Mouse (Mus musculus) forebrain, embryonic 14.5 days (tissue): ENCODE measurements around the gene Casp12. TPM values are rescaled to one million over a fixed set of nuclear protein-coding genes. Genes with fewer than 3 reads are reported as not detected.

ENCODE experiments used
- ATAC-seq: fragments of 200-750 bp; cut with Nextera tagmentation; 2 replicates; pipeline ENCODE4 v1.8.0; 2017; ENCODE audit warnings: mild to moderate bottlenecking, moderate library complexity
- DNase-seq: peaks from one replicate; pipeline ENCODE4 v3.0.0-alpha.2; 2015; ENCODE audit warnings: low spot score
- H3K27ac ChIP-seq: fragments of 300-500 bp; sonication (generic); 2 replicates; pipeline ENCODE4 v1.5.1; 2014; ENCODE audit warnings: low read depth, mild to moderate bottlenecking, control low read depth, low read length, moderate library complexity
- H3K27me3 ChIP-seq: fragments of 300-500 bp; sonication (generic); replicated peaks from 2 replicates; pipeline ENCODE4 v1.6.1; 2014; ENCODE audit warnings: low read length, control low read depth, mixed read lengths; ENCODE audit not compliant: control insufficient read depth, insufficient read depth
- H3K36me3 ChIP-seq: fragments of 300-500 bp; sonication (generic); 2 replicates; pipeline ENCODE4 v1.6.1; 2014; ENCODE audit warnings: low read length, control low read depth; ENCODE audit not compliant: control insufficient read depth, insufficient read depth
- H3K4me1 ChIP-seq: fragments of 300-500 bp; sonication (generic); 2 replicates; pipeline ENCODE4 v1.6.1; 2014; ENCODE audit warnings: antibody characterized with exemption, low read length, control low read depth; ENCODE audit not compliant: control insufficient read depth, insufficient read depth
- H3K4me2 ChIP-seq: fragments of 300-500 bp; sonication (generic); 2 replicates; pipeline ENCODE4 v1.6.1; 2014; ENCODE audit warnings: mild to moderate bottlenecking, control low read depth, low read length
- H3K4me3 ChIP-seq: fragments of 300-500 bp; sonication (generic); 2 replicates; pipeline ENCODE4 v1.5.1; 2014; ENCODE audit warnings: low read depth, low read length, control low read depth
- H3K9ac ChIP-seq: fragments of 300-500 bp; sonication (generic); 2 replicates; pipeline ENCODE4 v1.6.1; 2014; ENCODE audit warnings: mild to moderate bottlenecking, low read length, control low read depth, moderate library complexity
- H3K9me3 ChIP-seq: fragments of 300-500 bp; sonication (generic); replicated peaks from 2 replicates; pipeline ENCODE4 v1.6.1; 2016; ENCODE audit warnings: low read length, control low read depth, mixed read lengths; ENCODE audit not compliant: control insufficient read depth
- WGBS: fragments of 180-500 bp; shearing (Covaris S2); extraction: QIAGEN DNeasy Blood & Tissue Kit; methylation state at CpG from one replicate; pipeline ENCODE4 v1.1.7; 2014; 5-methylcytosine and 5-hydroxymethylcytosine counted together
- polyA plus RNA-seq: library from polyadenylated mRNA; unstranded; fragments of >200 nt; fragmentation: Nextera tagmentation; extraction: Ambion mirVana; gene quantifications from 2 replicates; pipeline ENCODE4 v1.2.1, GENCODE M21; 2014

The Casp12 gene
- 0.38 and 0.51 TPM in 2 replicates for polyA plus RNA-seq

DNA sequence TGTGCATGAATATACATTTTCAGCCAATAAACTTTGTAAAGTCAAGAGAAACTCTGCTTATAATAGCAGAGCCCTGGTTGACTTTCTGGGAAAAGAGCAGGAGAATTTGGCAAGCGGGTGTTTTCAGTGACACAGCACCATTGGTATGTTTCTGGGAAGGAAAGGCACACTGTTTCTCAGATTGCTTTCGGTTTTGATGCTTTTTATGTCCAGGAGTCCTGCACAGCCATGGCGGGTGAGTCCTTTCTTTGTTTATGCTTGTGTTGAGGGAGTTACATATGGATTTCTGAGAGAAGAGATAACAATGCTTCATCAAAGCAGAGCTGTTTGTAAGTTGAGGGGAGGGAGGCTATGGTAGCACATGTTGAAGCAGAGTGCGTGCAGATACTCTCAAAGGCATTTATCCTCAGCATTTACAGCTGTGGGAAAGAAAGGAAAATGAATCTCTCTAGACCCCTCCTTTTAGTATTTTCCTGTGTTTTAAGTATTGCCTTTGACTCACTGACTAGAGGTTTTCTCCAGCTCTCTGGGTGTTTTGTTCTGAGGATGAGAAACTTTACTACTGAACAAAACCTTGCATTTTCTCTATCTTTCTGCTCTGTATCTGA is at the start of gene Casp12:
Casp12 (plus strand) TSS at position 140 of the 608 bp plus-strand sequence.
- Histone ChIP-seq H3K4me3 (no peak within 1 kb of the TSS), H3K27ac (no peak within 1 kb of the TSS), H3K4me2 (no peak within 1 kb of the TSS), H3K36me3 (no peaks in the 10 kb centered on the region), H3K9me3 (no peaks in the 10 kb centered on the region), H3K27me3 (no peaks in the 10 kb centered on the region), H3K4me1 (no peaks in the 10 kb centered on the region), H3K9ac (no peak within 1 kb of the TSS)
- WGBS, result 84% methylated on average over 4 of the region's 4 CpGs
- DNase-seq (no peak), ATAC-seq (no peak)

DNA sequence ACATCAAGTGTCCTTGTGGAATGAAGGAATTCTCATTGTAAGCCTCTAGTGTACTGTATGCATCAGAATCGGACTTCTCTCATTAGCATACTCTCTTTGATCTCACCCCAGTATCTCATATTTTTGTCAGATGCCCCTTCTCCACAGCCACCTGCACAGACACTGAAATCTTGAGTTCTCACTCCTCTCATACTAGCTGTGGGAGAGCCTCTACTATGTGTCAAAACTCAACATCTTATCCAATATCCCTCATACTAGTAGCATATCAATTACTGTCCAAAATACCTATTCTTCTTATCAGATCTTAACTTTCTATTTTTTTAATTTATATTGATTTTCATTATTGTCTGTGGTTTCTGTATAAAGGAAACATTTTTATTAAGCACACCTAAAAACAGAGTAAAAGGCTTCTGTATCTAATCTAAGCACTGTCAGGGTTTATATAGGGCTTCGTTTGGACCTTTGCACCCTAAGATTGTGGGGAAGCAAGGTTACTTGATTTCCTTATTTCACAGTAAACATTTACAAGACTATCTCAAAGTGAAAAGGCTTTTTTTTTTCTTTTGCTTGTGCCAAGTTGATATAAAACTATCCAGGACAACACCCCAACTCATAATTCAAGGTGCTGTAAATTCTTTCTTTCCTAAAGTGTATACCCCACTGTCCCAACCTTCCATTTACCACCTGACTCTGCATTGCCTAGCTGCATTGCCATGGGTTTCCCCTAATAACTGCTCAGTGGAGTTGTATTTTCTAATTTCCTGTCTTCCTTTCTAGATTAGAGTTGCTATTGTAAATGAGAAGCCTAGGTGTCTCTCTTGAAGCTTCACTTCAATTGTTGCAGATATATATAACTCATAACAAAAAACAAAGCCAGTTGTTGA is 48.6 kb upstream of the Casp12 start:
- ATAC-seq, result no peak
- no peak overlapping the region for H3K9ac ChIP-seq
- no peak overlapping the region for H3K4me3 ChIP-seq
- H3K9me3 ChIP-seq, result no peaks in the 10 kb centered on the region
- H3K4me1 ChIP-seq, result no peaks in the 10 kb centered on the region
- H3K4me2 ChIP-seq, result no peak overlapping the region
- 81% methylated on average over 2 of the region's 2 CpGs for WGBS
- no peak overlapping the region for H3K27ac ChIP-seq
- H3K27me3 ChIP-seq, result no peaks in the 10 kb centered on the region
- no peaks in the 10 kb centered on the region for H3K36me3 ChIP-seq
- DNase-seq, result no peak

DNA sequence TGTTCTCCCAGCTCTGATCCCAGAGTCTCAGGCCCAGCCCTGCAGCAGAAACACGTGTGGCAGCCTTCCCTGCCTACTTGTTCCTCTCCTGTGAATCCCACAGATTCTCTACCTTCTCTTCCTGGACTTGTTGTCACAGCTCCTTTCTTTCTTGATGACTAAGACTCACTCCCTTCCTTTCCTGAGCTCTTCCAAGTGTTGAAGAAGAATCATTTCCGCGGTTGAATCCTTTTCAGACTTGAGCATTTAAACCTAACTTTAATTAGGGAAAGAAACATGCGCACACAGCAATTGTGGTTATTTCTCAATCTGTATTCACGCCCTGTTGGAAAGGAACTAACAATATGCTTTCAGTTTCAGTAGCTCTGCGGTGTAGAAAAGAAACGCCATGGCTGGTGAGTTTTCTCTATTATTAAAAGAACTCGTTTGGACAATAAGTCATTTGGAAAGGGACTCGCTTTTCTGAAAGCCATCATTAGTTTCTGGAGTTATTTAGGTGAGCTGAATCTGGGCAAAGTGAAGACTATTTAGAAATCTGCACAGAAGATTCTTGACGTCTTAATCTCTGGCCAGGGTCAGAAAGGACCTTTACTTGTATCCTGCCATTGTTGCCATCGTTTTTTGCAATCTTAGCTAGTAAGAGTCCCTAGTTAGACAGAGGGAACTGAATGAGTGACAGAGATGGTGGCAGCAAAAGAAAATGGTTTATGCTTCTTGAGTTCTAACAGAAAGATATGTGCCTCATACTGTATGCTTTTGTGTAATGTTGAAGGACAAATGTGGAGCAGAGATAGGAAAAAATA is 46.7 kb upstream of the Casp12 start, which contains the start of gene Casp1:
Casp1 (plus strand) TSS at position 189 of the 803 bp plus-strand sequence.
- Histone ChIP-seq H3K27ac (no peak within 1 kb of the TSS), H3K4me1 (no peaks in the 10 kb centered on the region), H3K9me3 (no peaks in the 10 kb centered on the region), H3K4me3 (no peak within 1 kb of the TSS), H3K36me3 (no peaks in the 10 kb centered on the region), H3K27me3 (no peaks in the 10 kb centered on the region), H3K9ac (no peak within 1 kb of the TSS), H3K4me2 (no peak within 1 kb of the TSS)
- ATAC-seq (no peak), DNase-seq (no peak)
- 33% methylated on average over 11 of the region's 11 CpGs for WGBS

DNA sequence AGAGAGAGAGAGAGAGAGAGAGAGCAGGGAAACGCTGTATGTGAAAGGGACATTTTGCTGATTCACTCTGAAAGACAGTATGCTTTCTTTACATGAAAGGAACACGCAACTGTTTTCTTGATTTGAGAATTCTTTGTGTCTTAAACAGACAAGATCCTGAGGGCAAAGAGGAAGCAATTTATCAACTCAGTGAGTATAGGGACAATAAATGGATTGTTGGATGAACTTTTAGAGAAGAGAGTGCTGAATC is 46.2 kb upstream of the Casp12 start:
- 71% methylated on average over 2 of the region's 2 CpGs for WGBS
- H3K4me1 ChIP-seq, result no peaks in the 10 kb centered on the region
- no peaks in the 10 kb centered on the region for H3K27me3 ChIP-seq

DNA sequence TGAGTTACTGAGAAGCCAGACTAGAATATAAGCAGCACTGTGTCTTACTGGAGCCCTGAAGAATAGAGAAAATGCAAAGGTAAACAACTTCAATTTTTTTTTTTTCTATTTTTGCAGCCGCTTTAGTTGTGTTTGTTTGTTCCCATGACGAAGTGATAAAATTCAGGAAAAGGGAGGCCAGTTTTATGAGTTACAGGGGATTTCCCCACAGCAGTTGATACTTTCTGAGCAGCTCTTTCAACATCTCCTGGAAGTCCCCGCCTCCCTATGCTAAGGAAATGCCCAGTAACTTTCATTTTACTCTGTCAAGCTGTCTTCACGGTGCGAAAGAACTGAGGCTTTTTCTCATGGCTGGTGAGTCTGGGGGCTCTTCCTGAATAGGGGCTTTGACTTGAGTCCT is 36.7 kb upstream of the Casp12 start, which contains the start of gene Casp4:
Casp4 (plus strand) TSS at position 268 of the 400 bp plus-strand sequence.
- H3K4me1 ChIP-seq, result no peaks in the 10 kb centered on the region
- no peaks in the 10 kb centered on the region for H3K27me3 ChIP-seq
- H3K36me3 ChIP-seq, result no peaks in the 10 kb centered on the region
- no peak within 1 kb of the TSS for H3K4me3 ChIP-seq
- DNase-seq (no peak), ATAC-seq (no peak)
- no peaks in the 10 kb centered on the region for H3K9me3 ChIP-seq
- WGBS, result 86% methylated on average over 5 of the region's 5 CpGs
- no peak within 1 kb of the TSS for H3K9ac ChIP-seq
- H3K4me2 ChIP-seq, result no peak within 1 kb of the TSS
- H3K27ac ChIP-seq, result no peak within 1 kb of the TSS

More for the DNA sequence above, 46.2 kb upstream of the Casp12 start:
- H3K4me3 ChIP-seq, result no peak overlapping the region
- ATAC-seq (no peak), DNase-seq (no peak)
- H3K36me3 ChIP-seq, result no peaks in the 10 kb centered on the region
- no peak overlapping the region for H3K27ac ChIP-seq
- no peak overlapping the region for H3K9ac ChIP-seq
- H3K4me2 ChIP-seq, result no peak overlapping the region
- no peaks in the 10 kb centered on the region for H3K9me3 ChIP-seq

DNA sequence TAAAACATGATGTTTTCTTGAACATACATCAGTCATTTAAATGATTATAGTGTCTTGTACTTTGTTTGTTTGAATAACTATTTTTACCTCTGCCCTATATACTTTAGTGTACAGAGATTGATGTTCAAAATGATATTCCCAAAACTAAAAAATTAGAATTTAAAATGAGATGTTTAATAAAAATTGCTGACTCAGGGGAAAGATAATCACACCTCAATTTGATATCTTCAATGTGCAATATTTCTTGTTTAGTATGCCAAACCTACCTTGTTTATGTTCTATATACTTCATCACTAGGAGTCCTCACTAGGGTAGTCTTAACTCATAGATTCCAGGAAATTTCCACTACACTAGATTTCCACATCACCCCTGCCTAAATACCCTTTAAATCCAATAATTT is 35.1 kb upstream of the Casp12 start:
- Histone ChIP-seq H3K4me3 (no peak overlapping the region), H3K9me3 (no peaks in the 10 kb centered on the region), H3K36me3 (no peaks in the 10 kb centered on the region), H3K9ac (no peak overlapping the region), H3K27me3 (no peaks in the 10 kb centered on the region), H3K4me2 (no peak overlapping the region), H3K4me1 (no peaks in the 10 kb centered on the region), H3K27ac (no peak overlapping the region)
- ATAC-seq, result no peak
- DNase-seq, result no peak

DNA sequence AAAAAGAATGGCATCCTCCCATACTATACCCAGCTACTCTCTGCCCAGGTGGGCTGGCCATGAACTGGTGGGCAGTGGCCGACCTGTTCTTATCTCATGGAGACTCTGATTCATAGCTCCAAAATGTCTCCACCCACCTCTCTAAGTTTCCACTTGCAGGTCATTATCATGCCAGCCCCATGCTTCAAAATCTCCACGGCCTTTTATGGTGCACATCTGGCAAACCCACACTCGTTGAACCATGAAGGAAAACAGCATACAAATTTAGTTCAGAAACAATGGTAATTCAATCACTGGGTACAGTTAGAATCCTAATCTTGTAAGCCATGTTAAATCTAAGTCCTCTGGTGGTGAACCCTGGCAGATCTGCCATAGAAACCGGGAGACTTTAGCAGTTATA is 33.8 kb upstream of the Casp12 start:
- no peak for ATAC-seq
- H3K27ac ChIP-seq, result no peak overlapping the region
- WGBS, result 75% methylated on average over 4 of the region's 4 CpGs

DNA sequence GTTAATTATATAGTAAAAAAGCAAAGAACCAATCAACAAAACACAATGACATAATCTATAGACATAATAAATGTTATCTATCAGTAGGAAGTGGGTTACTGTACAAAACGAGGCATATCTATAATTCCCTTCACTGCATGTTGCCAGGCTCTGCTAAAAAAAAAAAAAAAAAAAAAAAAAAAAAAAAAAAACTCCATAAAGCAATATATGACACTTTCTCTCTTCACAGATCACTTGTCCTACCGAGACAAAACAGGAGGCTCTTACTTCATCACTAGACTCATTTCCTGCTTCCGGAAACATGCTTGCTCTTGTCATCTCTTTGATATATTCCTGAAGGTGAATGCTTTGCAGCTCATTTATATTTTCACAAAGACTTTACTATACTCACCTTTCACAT is 17.0 kb upstream of the Casp12 start:
- WGBS, result 86% methylated on average over 3 of the region's 3 CpGs
- no peak for ATAC-seq
- no peaks in the 10 kb centered on the region for H3K9me3 ChIP-seq

More for the DNA sequence above, 33.8 kb upstream of the Casp12 start:
- no peaks in the 10 kb centered on the region for H3K4me1 ChIP-seq
- no peaks in the 10 kb centered on the region for H3K36me3 ChIP-seq
- H3K9me3 ChIP-seq, result no peaks in the 10 kb centered on the region
- no peak for DNase-seq
- H3K4me3 ChIP-seq, result no peak overlapping the region
- H3K4me2 ChIP-seq, result no peak overlapping the region
- H3K27me3 ChIP-seq, result no peaks in the 10 kb centered on the region
- H3K9ac ChIP-seq, result no peak overlapping the region

More for the DNA sequence above, 17.0 kb upstream of the Casp12 start:
- DNase-seq, result no peak
- Histone ChIP-seq H3K4me2 (no peak overlapping the region), H3K36me3 (no peaks in the 10 kb centered on the region), H3K27me3 (no peaks in the 10 kb centered on the region), H3K9ac (no peak overlapping the region), H3K27ac (no peak overlapping the region), H3K4me3 (no peak overlapping the region), H3K4me1 (no peaks in the 10 kb centered on the region)
